Mouse (Mus musculus) kidney, adult 2 months (tissue): ENCODE data around the gene Dner. TPM values are rescaled to one million over a fixed set of nuclear protein-coding genes. Genes with fewer than 3 reads are reported as not detected.
A peak's percentile ranks its signal among the peaks of the same experiment; 100 is the strongest.

Experiments
- DNase-seq: peaks from one replicate; pipeline ENCODE4 v3.0.0; 2021
- H3K27ac ChIP-seq: fragments of 200-500 bp; 2 replicates; pipeline ENCODE4 v1.5.1; 2012; ENCODE audit warnings: low read depth, low read length, control low read depth, inconsistent platforms; ENCODE audit not compliant: insufficient read depth
- H3K27me3 ChIP-seq: fragments of 200-500 bp; replicated peaks from 2 replicates; pipeline ENCODE4 v1.6.1; 2012; ENCODE audit warnings: mild to moderate bottlenecking, moderate library complexity, low read length, inconsistent platforms; ENCODE audit not compliant: control insufficient read depth, insufficient read depth
- H3K36me3 ChIP-seq: fragments of 200-500 bp; 2 replicates; pipeline ENCODE4 v1.6.1; 2012; ENCODE audit warnings: mild to moderate bottlenecking, moderate library complexity, low read length, inconsistent platforms; ENCODE audit not compliant: control insufficient read depth, insufficient read depth
- H3K4me1 ChIP-seq: fragments of 200-500 bp; 2 replicates; pipeline ENCODE4 v1.6.1; 2011; ENCODE audit warnings: low read length; ENCODE audit not compliant: control insufficient read depth, insufficient read depth
- H3K4me3 ChIP-seq: fragments of 200-500 bp; 2 replicates; pipeline ENCODE4 v1.5.1; 2011; ENCODE audit warnings: mild to moderate bottlenecking, low read depth, low read length, control low read depth; ENCODE audit not compliant: insufficient read depth
- CTCF ChIP-seq: fragments of 200-500 bp; conservative IDR thresholded peaks from 2 replicates; pipeline ENCODE4 v1.5.1; 2011; ENCODE audit warnings: low read depth, mild to moderate bottlenecking, control low read depth, low read length, moderate library complexity, mixed read lengths; ENCODE audit not compliant: insufficient read depth, insufficient read length
- POLR2A ChIP-seq: fragments of 200-500 bp; IDR thresholded peaks from one replicate; pipeline ENCODE4 v1.6.1; 2011; ENCODE audit warnings: low read depth, low read length, control low read depth
- WGBS: fragments of 180-500 bp; shearing (Covaris S2); methylation state at CpG from one replicate; pipeline ENCODE4 v1.1.7; 2018; 5-methylcytosine and 5-hydroxymethylcytosine counted together
- polyA plus RNA-seq: library from polyadenylated mRNA; depleted of rRNA; stranded (reverse); fragments of >200 nt; gene quantifications from 2 replicates; pipeline ENCODE4 v1.2.3, GENCODE M21; 2012; rRNA removed

Dner gene
- polyA plus RNA-seq, result 0.22 and 0.66 TPM in 2 replicates

DNA sequence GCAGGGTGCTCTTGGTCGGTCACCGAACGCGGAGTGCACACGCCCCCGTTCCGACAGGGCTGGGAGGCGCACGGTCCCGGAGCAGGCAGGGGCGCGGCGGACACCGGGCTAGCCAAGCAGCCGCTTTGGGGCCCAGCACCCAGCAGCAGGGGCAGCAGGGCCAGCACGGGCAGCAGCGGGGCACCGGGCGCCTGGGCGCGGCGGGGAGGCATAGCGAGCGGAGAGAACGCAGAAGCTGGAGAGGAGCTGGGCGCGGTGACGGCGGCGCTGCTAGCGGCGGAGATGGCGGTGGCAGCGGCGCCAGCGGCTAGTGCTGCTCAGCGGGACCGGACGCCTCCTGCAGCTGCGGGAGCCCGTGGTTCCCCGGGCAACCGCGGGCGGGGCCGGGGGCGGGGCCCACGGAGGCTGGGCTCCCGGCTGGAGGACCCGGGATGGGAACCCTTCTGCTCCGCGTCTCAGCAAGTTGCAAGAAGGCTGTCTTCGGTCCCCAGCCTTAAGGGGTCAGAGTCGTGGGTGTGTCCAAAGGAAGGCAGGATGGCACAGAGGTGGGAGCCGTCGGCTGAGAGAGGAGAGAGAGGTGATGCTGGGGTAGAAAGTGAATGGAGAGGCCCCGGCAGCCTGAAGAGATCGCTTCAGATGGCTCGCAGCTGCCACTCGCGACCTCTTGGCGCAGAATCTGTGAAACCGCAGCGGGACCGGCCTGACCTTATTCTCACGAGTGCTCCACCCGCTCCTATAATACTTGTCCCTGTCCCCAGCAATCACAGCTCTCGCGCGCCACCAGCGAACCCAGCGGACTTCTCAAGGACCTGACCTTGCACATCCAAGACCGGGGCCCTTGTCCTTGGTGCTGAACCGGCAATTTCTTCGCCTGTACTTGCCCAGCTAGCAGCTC lies at the start of gene Dner:
Gene Dner, minus strand, starts transcription at position 705 of the 895 bp plus-strand sequence.
- TF ChIP-seq CTCF, result no peak
- H3K27ac ChIP-seq, result no peak within 1 kb of the TSS
- DNase-seq, result peak; percentile 73
- H3K36me3 ChIP-seq, result no peaks in the 10 kb centered on the region
- H3K4me1 ChIP-seq, result no peaks in the 10 kb centered on the region
- no peaks in the 10 kb centered on the region; the same call in 1 of the 2 replicates for H3K27me3 ChIP-seq
- 2% methylated on average over 74 of the region's 75 CpGs for WGBS
- H3K4me3 ChIP-seq, result no peak within 1 kb of the TSS

DNA sequence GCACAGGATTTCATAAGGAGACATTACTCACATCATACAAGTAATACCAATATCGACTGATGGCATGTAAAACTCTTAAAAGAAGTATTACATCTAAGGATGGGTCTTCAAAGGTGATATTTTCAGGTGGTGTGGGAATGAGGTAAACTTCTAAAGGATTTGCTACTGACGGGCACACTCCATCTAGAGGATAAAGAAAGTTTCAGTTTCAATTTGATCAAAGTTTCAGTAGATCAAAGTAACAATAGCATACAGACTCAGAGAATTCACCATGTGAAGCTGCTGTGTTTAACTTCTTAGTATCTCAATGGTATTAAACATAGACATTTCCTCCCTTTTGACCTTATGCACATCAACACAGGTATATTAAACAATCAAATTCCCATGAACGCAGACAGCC lies 46.1 kb upstream of the Dner start:
- WGBS, result 93% methylated on average over 3 of the region's 3 CpGs
- Histone ChIP-seq H3K36me3 (peaks cover 17% of the 10 kb centered on the region), H3K27me3 (no peaks in the 10 kb centered on the region), H3K27ac (no peak overlapping the region), H3K4me1 (no peaks in the 10 kb centered on the region), H3K4me3 (no peak overlapping the region)
- TF ChIP-seq CTCF (no peak), POLR2A (no peak)
- no peak for DNase-seq

DNA sequence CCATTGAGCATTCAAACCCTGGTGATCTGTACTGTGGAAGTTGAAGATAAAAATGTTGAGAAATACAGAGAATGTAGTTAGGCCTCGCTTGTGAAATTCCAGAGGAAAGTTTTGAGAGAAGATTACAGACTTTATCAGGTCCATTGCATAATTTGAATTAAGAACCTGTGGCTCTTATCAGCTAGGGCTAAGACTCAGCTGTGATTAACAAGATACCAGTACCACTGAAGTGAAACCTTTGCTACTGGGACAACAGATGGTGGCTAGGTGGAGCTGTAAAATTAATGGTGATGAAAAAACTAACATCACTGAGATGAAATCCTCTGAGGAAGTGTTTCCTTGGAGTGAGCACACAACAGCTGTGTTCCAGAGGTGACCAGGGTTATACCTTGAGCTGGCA lies 44.1 kb upstream of the Dner start:
- no peak overlapping the region for H3K4me3 ChIP-seq
- TF ChIP-seq POLR2A (no peak), CTCF (no peak)
- no peak overlapping the region for H3K27ac ChIP-seq
- no peaks in the 10 kb centered on the region for H3K27me3 ChIP-seq
- H3K36me3 ChIP-seq, result peaks cover 21% of the 10 kb centered on the region
- H3K4me1 ChIP-seq, result no peaks in the 10 kb centered on the region
- no peak for DNase-seq
- 84% methylated on average over 1 of the region's 1 CpGs for WGBS

DNA sequence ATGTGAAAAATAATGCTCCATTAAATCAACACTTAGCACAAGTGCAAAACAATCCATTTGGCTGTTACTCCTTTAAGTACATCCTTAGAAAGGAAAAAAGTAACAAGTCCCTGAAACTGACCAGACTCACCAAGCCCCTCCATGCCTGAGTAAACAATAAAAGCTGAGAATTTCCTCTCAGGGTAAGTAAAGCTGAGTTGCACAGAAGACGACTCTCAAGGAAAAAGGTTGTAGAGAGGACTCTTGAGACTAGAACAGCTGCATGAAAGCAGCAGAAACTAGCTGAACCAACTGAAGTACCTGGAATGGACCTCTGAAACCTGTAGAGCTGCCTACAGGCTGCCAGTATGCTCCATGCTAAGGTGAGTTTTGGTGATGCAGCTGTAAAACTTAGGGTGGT lies 41.1 kb upstream of the Dner start:
- H3K27ac ChIP-seq, result no peak overlapping the region
- H3K36me3 ChIP-seq, result peaks cover 23% of the 10 kb centered on the region
- H3K27me3 ChIP-seq, result no peaks in the 10 kb centered on the region
- no peak for DNase-seq
- H3K4me3 ChIP-seq, result no peak overlapping the region
- no peak for TF ChIP-seq POLR2A
- no peak for TF ChIP-seq CTCF
- WGBS, result 42% methylated on average over 1 of the region's 1 CpGs
- H3K4me1 ChIP-seq, result no peaks in the 10 kb centered on the region

DNA sequence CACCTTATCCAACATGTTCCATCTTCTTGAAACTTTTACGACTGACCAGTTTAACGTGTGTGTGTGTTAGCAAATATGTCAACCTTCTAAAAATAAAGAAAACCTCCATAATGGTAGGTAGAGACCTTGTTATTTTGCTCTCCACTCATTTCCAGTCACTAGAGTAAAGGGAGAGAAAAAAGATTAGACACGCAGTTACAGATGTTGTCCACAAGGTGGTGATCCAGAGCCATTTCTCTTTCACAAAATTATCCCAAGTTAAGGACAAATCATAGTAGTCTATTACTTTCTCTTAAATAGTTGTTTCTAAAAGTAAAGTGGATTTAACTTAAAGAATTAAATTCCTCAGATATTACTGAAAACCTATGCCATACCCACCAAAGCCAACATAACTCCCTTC lies 37.8 kb upstream of the Dner start:
- no peak for TF ChIP-seq POLR2A
- TF ChIP-seq CTCF, result peak; percentile 31; the same call in 1 of the 2 replicates
- Histone ChIP-seq H3K4me1 (no peaks in the 10 kb centered on the region), H3K36me3 (peaks cover 19% of the 10 kb centered on the region), H3K4me3 (no peak overlapping the region), H3K27me3 (no peaks in the 10 kb centered on the region), H3K27ac (no peak overlapping the region)
- peak; percentile 8 for DNase-seq
- 59% methylated on average over 3 of the region's 3 CpGs for WGBS

DNA sequence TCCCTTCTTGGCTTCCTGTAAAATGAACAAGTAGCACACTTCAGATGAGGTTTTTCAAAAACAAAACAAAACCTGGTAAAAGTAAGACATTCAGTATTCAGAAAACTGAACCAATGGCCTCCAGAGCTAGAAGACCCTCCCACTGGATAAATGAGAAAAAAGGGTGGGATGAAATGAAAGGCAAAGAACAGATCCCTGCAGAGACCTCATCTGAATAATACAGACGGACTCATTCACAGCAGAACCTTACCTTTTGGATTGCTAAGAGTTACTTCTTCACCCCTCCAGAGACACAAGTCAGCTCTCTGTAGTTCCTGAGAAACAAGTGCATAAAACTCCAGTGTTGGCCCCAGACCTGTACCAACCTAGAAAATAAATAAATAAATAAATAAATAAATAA lies 35.7 kb upstream of the Dner start:
- 94% methylated on average over 1 of the region's 1 CpGs for WGBS

DNA sequence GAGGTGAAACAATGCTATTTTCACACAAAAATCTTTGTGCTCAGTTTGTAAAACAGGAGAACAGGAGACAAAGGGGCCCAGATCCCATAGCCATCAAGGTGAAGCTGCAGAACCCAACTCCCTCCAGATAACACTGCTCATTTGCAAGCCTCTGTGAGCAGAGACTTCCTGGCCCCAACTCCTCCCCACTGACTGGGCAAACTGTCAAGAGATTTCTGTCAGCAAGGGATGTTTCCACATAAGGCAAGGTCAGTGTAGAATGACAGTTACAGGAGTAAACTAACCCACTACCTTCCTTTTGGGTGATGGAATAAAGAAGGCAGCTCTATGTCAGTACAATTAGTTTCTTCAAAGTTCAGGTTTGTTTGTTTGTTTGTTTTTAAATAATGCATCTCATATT lies 26.8 kb upstream of the Dner start:
- DNase-seq, result no peak
- Histone ChIP-seq H3K36me3 (peaks cover 13% of the 10 kb centered on the region), H3K4me3 (no peak overlapping the region), H3K27me3 (no peaks in the 10 kb centered on the region), H3K27ac (no peak overlapping the region), H3K4me1 (no peaks in the 10 kb centered on the region)
- no peak for TF ChIP-seq CTCF
- TF ChIP-seq POLR2A, result no peak

More for the DNA sequence above, 35.7 kb upstream of the Dner start:
- no peaks in the 10 kb centered on the region for H3K27me3 ChIP-seq
- peaks cover 19% of the 10 kb centered on the region for H3K36me3 ChIP-seq
- DNase-seq, result no peak
- no peak overlapping the region for H3K4me3 ChIP-seq
- no peak overlapping the region for H3K27ac ChIP-seq
- no peaks in the 10 kb centered on the region for H3K4me1 ChIP-seq
- TF ChIP-seq POLR2A (no peak), CTCF (no peak)
